Mouse (Mus musculus) C2C12 (cell line): Measurements from ENCODE around the gene Dgcr2. TPM values are rescaled to one million over a fixed set of nuclear protein-coding genes. Genes with fewer than 3 reads are reported as not detected.

Source experiments
- H3K27me3 ChIP-seq: one replicate; pipeline ENCODE4 v1.6.1; 2011; ENCODE audit not compliant: control insufficient read depth, insufficient read depth, insufficient read length
- H3K36me3 ChIP-seq: one replicate; pipeline ENCODE4 v1.6.1; 2011; ENCODE audit not compliant: control insufficient read depth, insufficient read depth
- H3K4me3 ChIP-seq: one replicate; pipeline ENCODE4 v1.5.1; 2011; ENCODE audit warnings: mild to moderate bottlenecking, control low read depth; ENCODE audit not compliant: poor library complexity, insufficient read depth, severe bottlenecking
- H3K79me2 ChIP-seq: one replicate; pipeline ENCODE4 v1.6.1; 2011; ENCODE audit not compliant: control insufficient read depth, insufficient read depth
- H3K79me3 ChIP-seq: one replicate; pipeline ENCODE4 v1.6.1; 2011; ENCODE audit warnings: low read depth, control low read depth
- H3ac ChIP-seq: one replicate; pipeline ENCODE3; 2011; ENCODE audit warnings: low read depth; ENCODE audit not compliant: control insufficient read depth, insufficient read length
- CEBPB ChIP-seq: IDR thresholded peaks from one replicate; pipeline ENCODE4 v1.6.1; 2011; ENCODE audit warnings: low read depth, mild to moderate bottlenecking, control low read depth, moderate library complexity
- CTCF ChIP-seq: IDR thresholded peaks from one replicate; pipeline ENCODE4 v1.5.1; 2011; ENCODE audit not compliant: control insufficient read depth, insufficient read depth, insufficient read length
- FOSL1 ChIP-seq: IDR thresholded peaks from one replicate; pipeline ENCODE4 v1.8.0; 2011; ENCODE audit warnings: mild to moderate bottlenecking, low read length; ENCODE audit not compliant: poor library complexity, insufficient read depth, severe bottlenecking
- MAX ChIP-seq: IDR thresholded peaks from one replicate; pipeline ENCODE4 v1.6.1; 2011; ENCODE audit warnings: mild to moderate bottlenecking, control low read depth
- MYOD1 ChIP-seq: IDR thresholded peaks from one replicate; pipeline ENCODE4 v1.6.1; 2011; ENCODE audit warnings: low read depth; ENCODE audit not compliant: control insufficient read depth, insufficient read length
- MYOG ChIP-seq: IDR thresholded peaks from one replicate; pipeline ENCODE4 v1.6.1; 2011; ENCODE audit not compliant: control insufficient read depth, insufficient read length; ENCODE audit errors: extremely low read depth
- USF1 ChIP-seq: IDR thresholded peaks from one replicate; pipeline ENCODE4 v1.6.1; 2011; ENCODE audit warnings: low read depth, mild to moderate bottlenecking, control low read depth, moderate library complexity
- polyA plus RNA-seq: library from polyadenylated mRNA; unstranded; fragments of >200 nt; fragmentation: generic; extraction: Trizol; gene quantifications from one replicate; pipeline ENCODE4 v1.2.1, GENCODE M21; 2012; ENCODE audit warnings: missing spikeins

Dgcr2 gene
- polyA plus RNA-seq, 1 experiment = 41.9 TPM

GRCm38 (mm10) chr16:17816528-17816927 lies 81.8 kb downstream of the Dgcr2 start:
- Histone ChIP-seq H3K79me2 (no peaks in the 10 kb centered on the region), H3K79me3 (no peaks in the 10 kb centered on the region), H3K4me3 (no peak overlapping the region), H3ac (no peak overlapping the region), H3K27me3 (no peaks in the 10 kb centered on the region), H3K36me3 (no peaks in the 10 kb centered on the region)
- TF ChIP-seq MYOG (no peak), USF1 (no peak), MAX (no peak), MYOD1 (no peak), FOSL1 (no peak), CEBPB (no peak), CTCF (no peak)

- Histone ChIP-seq H3K36me3 (no peaks in the 10 kb centered on the region), H3ac (peak overlapping the region; percentile 13), H3K79me3 (no peaks in the 10 kb centered on the region), H3K79me2 (no peaks in the 10 kb centered on the region), H3K4me3 (no peak overlapping the region), H3K27me3 (no peaks in the 10 kb centered on the region)
- TF ChIP-seq FOSL1 = no peak
- TF ChIP-seq CEBPB = peak; percentile 68
- TF ChIP-seq CTCF = peak; percentile 99
- peak; percentile 28 for TF ChIP-seq MAX
Observed at GRCm38 (mm10) chr16:17815411-17816402, 82.7 kb downstream of the Dgcr2 start.

DNA sequence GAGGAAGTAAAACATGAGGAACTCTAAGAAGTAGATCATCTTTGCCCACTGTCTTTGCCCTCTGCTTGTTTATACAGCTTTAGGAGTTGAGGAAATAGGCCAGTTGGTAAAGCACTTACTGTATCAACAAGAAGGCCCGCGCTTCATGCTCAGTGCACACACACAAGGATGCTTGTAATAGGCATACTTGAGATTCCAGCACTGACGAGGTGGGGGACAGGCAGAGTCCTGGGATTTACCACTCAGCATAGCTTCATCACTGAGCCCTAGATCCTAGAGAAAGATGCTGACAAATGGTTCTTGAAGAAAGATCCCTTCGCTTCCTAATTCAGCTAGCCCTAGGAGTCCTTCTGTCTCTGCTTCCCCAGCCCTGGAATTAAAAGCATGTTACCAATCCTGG lies 85.2 kb downstream of the Dgcr2 start:
- Histone ChIP-seq H3K4me3 (no peak overlapping the region), H3K36me3 (peaks cover 5% of the 10 kb centered on the region), H3K27me3 (no peaks in the 10 kb centered on the region), H3K79me3 (no peaks in the 10 kb centered on the region), H3K79me2 (no peaks in the 10 kb centered on the region), H3ac (no peak overlapping the region)
- TF ChIP-seq CEBPB = no peak
- TF ChIP-seq MYOG = no peak
- no peak for TF ChIP-seq CTCF
- no peak for TF ChIP-seq USF1
- TF ChIP-seq MYOD1 = no peak
- TF ChIP-seq MAX = no peak
- TF ChIP-seq FOSL1 = no peak

- H3ac ChIP-seq = no peak overlapping the region
- H3K36me3 ChIP-seq = peaks cover 15% of the 10 kb centered on the region
- no peaks in the 10 kb centered on the region for H3K79me3 ChIP-seq
- no peak overlapping the region for H3K4me3 ChIP-seq
- no peaks in the 10 kb centered on the region for H3K79me2 ChIP-seq
- TF ChIP-seq MYOD1 (no peak), CEBPB (peak; percentile 24), USF1 (no peak)
- H3K27me3 ChIP-seq = no peaks in the 10 kb centered on the region
Observed at GRCm38 (mm10) chr16:17812120-17812519, 86.2 kb downstream of the Dgcr2 start.

- Histone ChIP-seq H3K36me3 (peaks cover 36% of the 10 kb centered on the region), H3K27me3 (no peaks in the 10 kb centered on the region), H3K79me2 (no peaks in the 10 kb centered on the region), H3K79me3 (peaks cover 8% of the 10 kb centered on the region), H3ac (no peak overlapping the region), H3K4me3 (no peak overlapping the region)
- TF ChIP-seq MYOG = no peak
- TF ChIP-seq CTCF = no peak
- peak; percentile 87 for TF ChIP-seq MAX
Observed at GRCm38 (mm10) chr16:17809711-17810110, 88.7 kb downstream of the Dgcr2 start.

DNA sequence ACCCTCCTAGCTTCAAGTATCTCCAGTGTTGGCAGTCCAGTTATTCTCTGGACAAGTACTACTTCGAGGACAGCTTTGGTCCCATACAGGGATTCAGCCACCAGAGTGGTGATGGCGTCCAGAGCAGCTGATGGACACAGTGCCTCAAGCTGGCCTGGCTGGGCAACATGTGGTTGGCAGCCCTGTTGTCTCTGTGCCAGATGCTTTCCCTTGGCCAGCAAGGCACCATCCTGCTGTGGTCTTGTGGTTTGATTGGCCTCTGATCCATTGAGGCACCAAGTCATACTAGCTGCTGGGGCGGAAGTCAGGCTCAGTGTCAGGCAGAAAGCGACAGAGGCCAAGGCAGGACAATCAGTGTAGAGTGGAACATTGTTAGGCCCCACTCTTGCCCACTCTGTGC lies 89.2 kb downstream of the Dgcr2 start:
- peaks cover 40% of the 10 kb centered on the region for H3K36me3 ChIP-seq
- TF ChIP-seq CTCF = no peak
- TF ChIP-seq FOSL1 = no peak
- TF ChIP-seq MYOD1 = peak; percentile 71
- TF ChIP-seq MAX = peak; percentile 99
- no peak for TF ChIP-seq MYOG
- peaks cover 9% of the 10 kb centered on the region for H3K79me3 ChIP-seq
- no peak overlapping the region for H3K4me3 ChIP-seq
- H3ac ChIP-seq = peak overlapping the region; percentile 34
- no peaks in the 10 kb centered on the region for H3K27me3 ChIP-seq
- no peaks in the 10 kb centered on the region for H3K79me2 ChIP-seq
